Mouse (Mus musculus): ENCODE data around the gene Nr5a1. TPM values are rescaled to one million over a fixed set of nuclear protein-coding genes. Genes with fewer than 3 reads are reported as not detected.

Gene Nr5a1
- polyA plus RNA-seq, 1 experiment from 2014 or later = not detected

DNA sequence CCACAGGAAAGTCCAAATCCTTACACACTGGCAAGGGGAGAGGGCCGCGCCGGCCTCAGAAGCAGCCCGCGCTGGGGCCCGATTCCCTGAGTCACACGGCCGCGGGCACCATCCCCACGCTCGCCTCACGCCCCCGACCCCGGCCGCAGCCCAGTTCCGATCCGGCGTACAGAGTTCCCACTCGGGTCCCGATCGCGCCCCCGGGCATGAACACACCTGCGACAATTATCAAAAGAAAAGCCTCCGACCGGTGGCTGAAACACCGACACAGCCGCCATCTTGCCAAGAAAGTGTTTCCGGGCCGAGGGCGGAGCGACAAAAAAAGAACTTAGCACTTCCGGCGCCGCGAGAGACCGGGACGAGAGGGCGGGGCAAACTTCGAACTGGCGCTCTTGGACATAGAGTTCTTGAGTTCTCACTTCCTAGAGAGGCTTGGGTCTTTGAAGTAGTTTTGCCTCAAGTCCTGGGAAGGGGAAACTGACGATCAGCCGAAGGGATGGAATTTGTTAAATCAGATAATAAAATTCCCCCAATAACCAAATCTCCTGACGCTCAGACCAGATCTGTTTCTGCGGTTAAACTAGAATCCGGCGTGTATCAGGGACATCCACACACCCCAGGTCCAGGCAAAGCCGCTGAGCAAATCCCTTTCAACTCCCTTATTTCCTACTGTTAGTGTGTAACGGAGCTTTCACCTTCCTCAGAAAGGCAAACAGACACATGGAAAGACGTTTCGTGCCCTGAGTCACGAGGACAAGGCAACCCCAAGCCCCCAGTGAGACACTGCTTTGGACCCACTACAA, 70.5 kb downstream of the Nr5a1 start, which contains the start of gene Psmb7:
Gene Psmb7, minus strand, starts transcription at position 463 of the 803 bp plus-strand sequence.
- H3K36me3 ChIP-seq = peaks cover 36% of the 10 kb centered on the region
- 2% methylated on average over 52 of the region's 52 CpGs for WGBS (ENCODE audit: insufficient replicate concordance)
- peaks cover 7% of the 10 kb centered on the region; the same call in 1 of the 2 replicates for H3K27me3 ChIP-seq (replicated peaks)
- H3K9ac ChIP-seq = peak within 1 kb of the TSS; percentile 85
- peaks cover 18% of the 10 kb centered on the region for H3K4me1 ChIP-seq
- no peaks in the 10 kb centered on the region for H3K9me3 ChIP-seq (replicated peaks)
- peak within 1 kb of the TSS; percentile 94 for H3K4me3 ChIP-seq
- peak; percentile 86 for ATAC-seq
- H3K27ac ChIP-seq = peak within 1 kb of the TSS; percentile 80
- peak within 1 kb of the TSS; percentile 70 for H3K4me2 ChIP-seq

Other genes with a start within 250 kb of the Nr5a1 start
- 42.7 and 45.7 TPM in 2 replicates for gene Nek6, start 202.9 kb downstream of the Nr5a1 start, polyA plus RNA-seq (2016; fragmentation: Nextera tagmentation; extraction: Ambion mirVana)
- 195 and 196 TPM in 2 replicates for gene Psmb7, start 70.5 kb downstream of the Nr5a1 start, polyA plus RNA-seq (2016; fragmentation: Nextera tagmentation; extraction: Ambion mirVana)
- 2.1 and 2.4 TPM in 2 replicates for gene Nr6a1, start 213.1 kb upstream of the Nr5a1 start, polyA plus RNA-seq (2016; fragmentation: Nextera tagmentation; extraction: Ambion mirVana)
- 0.12 and 0.13 TPM in 2 replicates for gene Olfml2a, start 217.4 kb upstream of the Nr5a1 start, polyA plus RNA-seq (2016; fragmentation: Nextera tagmentation; extraction: Ambion mirVana)